Mouse (Mus musculus): ENCODE measurements around the gene Rdh9.

Gene Rdh9

DNA sequence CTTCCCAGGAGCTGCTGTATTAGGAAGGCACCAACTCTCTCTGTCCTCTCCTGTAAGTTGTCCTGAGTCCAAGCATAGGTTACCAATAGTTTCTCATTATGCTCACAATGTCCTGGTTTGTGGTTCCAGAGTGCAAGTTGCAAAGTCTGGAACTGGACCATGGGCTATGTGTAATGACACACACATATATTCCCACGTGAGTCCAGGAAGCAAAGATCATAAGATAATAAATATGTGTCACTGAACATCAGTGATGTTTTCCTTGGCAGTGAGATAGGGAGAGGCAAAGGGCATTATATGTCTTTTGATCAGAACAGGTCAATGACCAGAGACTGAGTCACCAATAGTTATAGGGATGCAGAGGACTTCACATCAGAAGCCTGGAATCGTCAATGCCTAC, at the start of gene Rdh9:
TSS of gene Rdh9 (plus strand) at position 376 of the 400 bp plus-strand sequence.
- DNase-seq = no peak

GRCm38 (mm10) chr10:127728437-127728836, 47.7 kb upstream of the Rdh9 start:
- no peak for DNase-seq

DNA sequence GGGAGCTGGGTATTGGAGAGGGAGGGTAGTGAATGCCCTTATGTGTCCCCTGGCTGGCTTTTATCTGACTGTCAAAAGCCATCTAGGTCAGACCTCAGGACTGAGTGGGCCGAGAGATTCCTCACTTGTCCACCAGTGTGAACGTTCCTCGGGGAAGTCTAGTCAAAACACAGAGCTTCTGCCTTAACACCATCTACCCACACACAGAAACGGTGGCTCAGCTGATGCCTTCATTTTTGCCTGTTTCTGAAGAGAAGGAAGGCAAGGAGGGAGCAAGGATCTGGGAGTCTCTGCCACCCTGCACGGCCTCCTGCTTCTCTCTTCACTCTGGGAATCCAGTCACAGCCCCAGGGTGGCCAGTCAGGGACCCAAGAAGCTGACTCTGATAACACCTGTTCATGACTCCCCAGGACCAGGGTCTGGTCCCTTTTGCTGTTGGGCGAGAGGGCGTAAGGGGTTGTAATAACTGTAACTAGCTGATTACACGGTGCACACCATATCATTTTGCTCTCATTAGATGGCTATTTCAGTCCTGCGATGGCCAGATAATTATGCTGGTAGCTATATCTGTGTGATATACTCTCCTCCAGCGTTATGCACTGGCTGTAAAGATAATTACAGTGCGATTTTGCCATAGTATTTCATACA, 45.8 kb upstream of the Rdh9 start:
- DNase-seq = no peak

DNA sequence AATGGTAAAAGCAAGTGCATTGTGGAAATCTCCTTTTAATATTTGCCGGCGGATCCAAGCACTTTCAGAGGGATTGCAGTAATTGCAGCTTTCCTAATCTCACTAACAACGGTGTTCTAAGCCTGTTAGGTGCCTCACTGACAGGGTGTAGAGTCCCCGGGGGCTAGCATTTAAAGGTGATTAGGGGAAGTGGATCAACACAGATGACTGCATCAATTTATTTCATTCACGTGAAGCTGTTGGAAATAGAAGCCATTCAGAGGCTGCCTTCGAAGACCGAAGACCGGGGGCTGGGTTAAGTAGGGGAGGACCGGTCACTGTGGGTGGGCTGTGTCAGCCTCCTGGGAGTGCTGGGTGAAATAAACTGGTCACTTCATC, 45.3 kb upstream of the Rdh9 start:
- DNase-seq = no peak

GRCm38 (mm10) chr10:127731397-127731796, 44.8 kb upstream of the Rdh9 start:
- no peak for DNase-seq

DNA sequence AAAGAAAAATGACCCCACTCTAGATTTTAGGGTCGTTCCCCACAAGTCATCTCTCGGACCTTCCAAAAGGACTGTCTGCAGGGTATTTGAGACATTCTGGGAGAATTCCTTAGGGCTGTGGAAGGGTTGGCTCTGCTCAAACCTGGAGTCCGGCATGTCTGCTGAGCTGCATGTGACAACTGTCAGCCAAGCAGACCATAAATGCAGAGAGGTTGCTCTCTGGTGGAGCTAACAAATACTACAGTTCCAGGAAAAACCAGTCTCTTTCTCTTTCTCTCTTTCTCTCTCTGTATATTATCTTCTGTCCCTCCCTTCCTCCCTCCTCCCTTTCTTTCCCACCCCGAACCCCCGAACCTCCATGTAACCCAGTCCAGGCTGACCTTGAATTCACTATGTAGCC, 41.8 kb upstream of the Rdh9 start:
- DNase-seq = no peak

- no peak for DNase-seq
Observed at GRCm38 (mm10) chr10:127736266-127736665, 39.9 kb upstream of the Rdh9 start.

- DNase-seq = no peak
Observed at GRCm38 (mm10) chr10:127736916-127737315, 39.3 kb upstream of the Rdh9 start.

DNA sequence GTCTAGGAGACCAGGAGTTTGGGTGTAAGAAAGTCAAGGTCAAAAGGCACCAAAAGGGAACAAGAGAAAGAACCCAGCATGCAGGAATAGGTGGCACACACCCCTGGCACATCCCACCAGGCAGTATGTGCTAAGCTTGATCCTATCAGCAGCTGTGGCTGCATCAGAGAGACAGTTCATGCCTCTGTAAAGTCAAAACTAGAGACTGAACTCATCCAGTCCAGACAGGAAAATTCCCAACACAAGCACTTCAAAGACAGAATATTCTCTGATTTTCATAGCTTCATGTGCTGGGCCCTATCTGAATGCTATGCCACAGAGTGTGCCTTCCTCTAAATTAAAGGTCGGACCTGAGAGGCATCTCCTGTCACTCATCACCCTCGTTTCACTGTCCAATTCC, 38.6 kb upstream of the Rdh9 start:
- DNase-seq = no peak

DNA sequence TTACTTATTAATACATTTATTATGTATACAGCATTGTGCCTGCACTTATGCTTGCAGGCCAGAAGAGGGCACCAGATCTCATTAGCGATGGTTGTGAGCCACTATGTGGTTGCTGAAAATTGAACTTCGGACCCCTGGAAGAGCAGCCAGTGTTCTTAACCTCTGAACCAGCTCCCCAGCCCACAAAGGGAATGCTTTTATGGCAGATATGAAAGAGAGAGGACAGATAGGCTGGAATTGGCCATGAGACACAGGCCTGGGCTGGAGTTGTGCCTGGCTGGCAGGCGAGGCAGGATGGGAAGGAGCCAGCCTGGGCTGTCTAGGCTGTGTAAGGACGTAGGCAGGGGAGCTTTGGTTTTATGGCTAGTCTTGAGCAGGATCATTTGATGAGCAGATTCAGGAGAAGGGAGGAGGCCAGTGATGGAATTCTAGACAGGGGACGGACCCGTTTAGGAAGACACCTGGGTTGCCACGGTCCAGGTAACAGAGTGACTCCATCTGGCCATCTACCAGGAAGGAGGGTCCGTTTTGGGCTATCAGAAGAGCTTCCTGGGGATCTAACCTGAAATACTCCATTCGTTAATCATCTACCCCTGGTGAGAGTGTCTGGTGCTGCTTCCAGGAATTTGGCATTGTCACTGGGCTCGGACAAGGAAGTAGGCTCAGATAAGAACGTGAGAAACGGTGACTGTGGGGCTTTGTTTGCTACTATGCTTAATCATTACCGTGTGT, 37.9 kb upstream of the Rdh9 start:
- peak; percentile 53 for DNase-seq

DNA sequence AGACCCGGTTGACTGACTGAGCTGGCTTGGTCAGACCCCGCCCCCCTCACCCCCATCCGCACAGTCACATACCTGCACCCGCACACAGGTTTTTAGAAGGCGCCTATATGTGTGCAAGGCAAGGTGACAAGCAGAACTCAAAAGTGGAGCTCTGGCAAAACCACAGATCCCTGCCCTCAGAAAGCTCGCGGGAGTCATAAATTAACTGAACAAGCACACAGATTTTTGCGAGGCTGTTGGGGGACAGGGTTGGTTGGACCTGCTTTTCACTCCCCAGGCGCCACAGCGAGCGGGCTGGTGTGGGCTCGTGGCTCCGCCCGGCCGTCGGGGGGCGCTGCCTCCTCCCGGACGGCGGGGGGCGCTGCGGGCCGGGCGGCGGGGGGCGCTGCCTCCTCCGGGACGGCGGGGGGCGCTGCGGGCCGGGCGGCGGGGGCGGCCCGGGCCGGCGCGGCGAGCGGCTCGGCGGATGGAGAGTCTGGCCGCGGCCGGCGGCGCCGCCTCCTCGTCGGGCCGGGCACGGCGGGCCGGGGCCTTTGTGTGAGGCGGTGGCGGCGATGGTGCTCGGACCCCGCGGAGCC, 37.0 kb upstream of the Rdh9 start, which contains the start of gene Zbtb39:
TSS of gene Zbtb39 (plus strand) at position 456 of the 578 bp plus-strand sequence.
- DNase-seq = peak; percentile 85

- DNase-seq = peak; percentile 57
Observed at GRCm38 (mm10) chr10:127739661-127740161, 36.5 kb upstream of the Rdh9 start.

DNA sequence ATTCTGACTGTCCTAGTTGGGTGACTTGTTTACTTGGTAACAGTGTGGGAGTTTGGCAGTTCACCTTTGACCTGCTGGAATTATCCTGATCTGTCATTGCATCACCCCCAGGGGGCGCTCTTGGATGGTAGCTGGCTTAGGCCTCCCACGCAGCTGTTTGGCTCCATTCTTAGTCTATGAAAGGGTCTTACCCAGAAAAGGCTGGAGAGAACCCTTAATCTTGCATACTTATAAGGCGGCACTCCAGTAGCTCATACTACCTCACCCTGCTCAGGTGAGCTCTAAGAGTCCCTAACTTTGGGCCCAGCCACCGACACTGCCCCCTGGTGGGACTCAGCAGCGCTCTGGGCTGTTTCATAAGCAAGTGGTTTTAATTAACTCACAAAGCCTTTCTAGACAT, 31.5 kb upstream of the Rdh9 start:
- DNase-seq = peak; percentile 58

DNA sequence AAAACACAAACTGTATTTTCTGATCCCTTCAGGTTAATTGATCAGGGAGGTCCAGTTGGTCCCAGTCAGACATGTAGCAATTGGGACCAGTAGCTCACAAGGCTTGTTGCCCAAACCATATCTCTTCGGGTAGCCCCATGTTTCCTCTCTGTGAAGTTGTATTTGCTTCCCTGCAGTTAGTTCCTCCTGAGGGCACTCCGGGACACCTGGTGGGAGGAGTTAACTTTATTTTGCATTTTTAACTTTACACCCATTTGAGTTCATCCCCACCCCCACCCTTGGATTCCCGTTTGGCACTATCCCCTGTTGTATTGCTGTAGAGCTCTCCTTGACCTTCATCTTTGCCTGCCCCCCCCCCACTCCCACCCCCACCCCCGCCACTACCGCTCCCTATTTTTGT, 30.3 kb upstream of the Rdh9 start:
- DNase-seq = no peak

DNA sequence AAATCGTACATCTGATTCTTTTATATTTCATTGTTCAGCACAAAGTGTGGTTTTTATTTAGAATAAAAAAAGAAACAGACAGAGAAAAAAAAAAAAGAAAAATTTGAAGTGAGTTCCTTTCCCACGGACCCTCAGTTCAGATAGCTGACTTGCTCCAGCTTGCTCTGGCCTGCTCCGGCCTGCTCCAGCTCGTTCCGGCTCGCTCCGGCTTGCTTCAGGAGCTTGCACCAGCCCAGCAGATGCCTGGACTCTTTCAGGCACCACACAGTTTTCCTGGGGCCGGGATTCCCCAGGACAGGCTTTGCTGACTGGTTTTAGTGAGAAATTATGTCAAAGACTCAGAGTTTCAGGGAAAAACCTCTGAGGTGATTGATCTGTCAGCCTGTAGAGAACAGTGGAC, 28.9 kb upstream of the Rdh9 start:
- DNase-seq = no peak

DNA sequence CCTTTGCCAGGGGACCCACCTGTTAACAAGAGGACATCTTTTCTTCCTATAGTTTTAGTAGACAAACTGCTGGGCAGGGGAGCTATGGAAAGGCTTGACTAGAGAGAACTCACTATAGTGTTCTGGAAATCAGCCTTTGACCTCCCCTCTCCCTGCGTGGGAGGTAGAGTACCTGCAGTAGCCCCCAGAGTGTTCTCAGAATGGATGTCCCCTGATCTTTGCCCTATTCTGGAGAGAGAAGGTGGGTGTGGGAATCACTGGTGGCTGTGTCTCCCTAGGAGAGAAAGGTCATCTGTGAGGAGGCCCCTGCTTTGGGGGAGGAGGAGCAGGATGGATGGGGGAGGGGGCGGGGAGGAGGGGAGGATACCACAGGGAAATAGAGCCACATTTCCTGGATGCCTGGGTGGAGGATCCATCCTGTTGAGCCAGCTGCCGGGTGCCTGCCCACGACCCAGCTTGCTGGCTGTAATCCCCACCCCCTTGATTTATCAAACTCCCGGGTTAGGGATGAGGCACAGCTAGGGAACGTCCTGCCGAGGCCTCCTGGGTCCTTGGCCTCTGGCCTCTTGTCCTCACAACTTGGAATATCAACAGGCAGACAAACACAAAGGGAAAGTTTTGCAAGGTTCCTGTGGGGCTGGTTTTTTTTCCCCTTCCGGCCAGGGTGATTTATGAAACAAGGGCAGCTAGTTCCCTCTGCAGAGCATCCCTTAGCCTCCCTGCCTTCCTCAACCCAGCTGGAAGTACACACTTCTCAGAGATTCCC, 27.2 kb upstream of the Rdh9 start:
- DNase-seq = no peak

GRCm38 (mm10) chr10:127750136-127750777, 25.9 kb upstream of the Rdh9 start:
- no peak for DNase-seq

GRCm38 (mm10) chr10:127751548-127751947, 24.6 kb upstream of the Rdh9 start, which contains the start of gene Gpr182:
Gpr182 (minus strand) TSS chr10:127751732.
- DNase-seq = no peak

- DNase-seq = no peak
Observed at GRCm38 (mm10) chr10:127754566-127755166, 21.5 kb upstream of the Rdh9 start.

GRCm38 (mm10) chr10:127755246-127755645, 20.9 kb upstream of the Rdh9 start:
- DNase-seq = no peak

DNA sequence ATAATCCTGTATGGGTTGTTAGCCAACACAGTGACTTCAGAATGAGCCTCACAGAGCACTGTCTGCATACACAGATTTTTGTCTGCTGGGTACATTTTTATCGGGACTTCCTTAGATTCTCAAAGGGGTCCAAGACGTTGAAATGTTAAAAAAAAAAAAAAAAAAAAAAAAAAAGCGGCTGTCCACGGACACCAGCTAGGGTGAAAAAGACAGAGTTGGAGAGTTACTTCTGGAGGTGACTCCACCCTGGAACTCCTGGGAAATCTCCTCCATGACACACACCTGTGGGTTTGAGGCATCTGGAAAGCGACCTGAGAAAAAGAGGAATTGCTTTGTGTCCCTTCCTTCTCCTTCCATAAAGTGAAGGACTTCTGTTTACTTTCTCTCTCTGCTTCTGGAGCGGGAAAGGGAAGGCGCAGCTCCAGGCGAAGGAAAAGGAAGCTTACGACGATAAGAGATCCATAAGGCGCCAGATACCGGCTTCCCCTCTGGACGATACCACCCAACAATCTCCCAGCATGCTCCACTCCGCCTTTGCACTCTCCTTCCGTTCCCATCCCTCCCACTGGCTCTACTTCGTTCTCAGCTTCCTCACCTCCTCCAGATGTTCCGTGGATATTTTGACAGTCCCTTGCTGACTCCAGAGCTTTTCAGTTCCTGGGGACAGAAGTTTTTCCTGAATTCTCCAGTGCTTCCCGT, 20.3 kb upstream of the Rdh9 start:
- DNase-seq = no peak

Measured in thymus, postnatal 14 days (tissue).